In the genomic region with DNA sequence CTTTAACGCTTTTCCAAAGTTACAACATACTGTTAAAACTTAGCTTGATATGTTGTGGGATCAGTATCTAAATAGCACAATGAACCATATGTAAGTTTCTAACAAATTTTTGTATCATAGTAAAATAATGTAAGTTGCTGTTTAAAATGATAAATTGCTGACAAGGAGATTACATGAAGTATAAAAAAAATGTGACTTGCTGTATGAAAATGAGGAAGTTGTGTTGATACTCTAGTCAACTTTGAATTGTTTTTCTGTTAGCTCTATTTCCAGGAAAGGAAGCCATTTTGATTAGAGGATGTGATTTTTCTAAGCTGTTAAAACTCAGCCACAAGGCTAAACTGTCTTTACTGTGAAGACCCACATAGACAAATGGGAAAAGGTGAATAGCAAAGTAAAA, we compare ENCODE assay signal across 32 mouse cellular contexts.
"Had no signal": no experiment of that assay in that cellular context is flagged by ENCODE, and none has a peak within 500 bp of the region (broad histone marks: within the 10 kb centered on the region; RNA-seq: fewer than 3 reads in every experiment).

No protein-coding gene starts in this region.

- H3K36me3 ChIP-seq: limb, embryonic 10.5 days; limb, embryonic 12.5 days; limb, embryonic 13.5 days; limb, embryonic 15.5 days; liver, embryonic 12.5 days; liver, embryonic 13.5 days; liver, embryonic 15.5 days; lung, embryonic 15.5 days; midbrain, embryonic 10.5 days; midbrain, embryonic 12.5 days; midbrain, embryonic 13.5 days; midbrain, embryonic 15.5 days; neural tube, embryonic 12.5 days had no signal

- ATAC-seq: liver, embryonic 12.5 days; liver, postnatal 0 days; lung, postnatal 0 days; midbrain, embryonic 13.5 days; midbrain, embryonic 15.5 days; midbrain, embryonic 16.5 days had no signal

- H3K9me3 ChIP-seq: limb, embryonic 10.5 days; limb, embryonic 12.5 days; limb, embryonic 13.5 days; limb, embryonic 15.5 days; liver, embryonic 12.5 days; liver, embryonic 13.5 days; liver, embryonic 15.5 days; lung, embryonic 15.5 days; megakaryocyte, embryonic 14.5 days; midbrain, embryonic 10.5 days; midbrain, embryonic 12.5 days; midbrain, embryonic 13.5 days; midbrain, embryonic 15.5 days; neural tube, embryonic 12.5 days had no signal

- H3K4me3 ChIP-seq: limb, embryonic 10.5 days; limb, embryonic 12.5 days; limb, embryonic 13.5 days; limb, embryonic 15.5 days; liver, embryonic 12.5 days; liver, embryonic 13.5 days; liver, embryonic 15.5 days; lung, embryonic 15.5 days; megakaryocyte, embryonic 14.5 days; midbrain, embryonic 10.5 days; midbrain, embryonic 12.5 days; midbrain, embryonic 13.5 days; midbrain, embryonic 15.5 days; myocyte; neural tube, embryonic 12.5 days had no signal

- H3K27ac ChIP-seq: limb, embryonic 10.5 days; limb, embryonic 12.5 days; limb, embryonic 13.5 days; limb, embryonic 15.5 days; liver, embryonic 12.5 days; liver, embryonic 13.5 days; liver, embryonic 14.5 days; liver, embryonic 15.5 days; lung, embryonic 15.5 days; macrophage; midbrain, embryonic 10.5 days; midbrain, embryonic 12.5 days; midbrain, embryonic 13.5 days; midbrain, embryonic 15.5 days; neural tube, embryonic 12.5 days had no signal

- H3K4me2 ChIP-seq: limb, embryonic 12.5 days; limb, embryonic 13.5 days; limb, embryonic 15.5 days; liver, embryonic 11.5 days; liver, embryonic 12.5 days; liver, embryonic 13.5 days; liver, embryonic 15.5 days; lung, embryonic 14.5 days; lung, embryonic 15.5 days; midbrain, embryonic 11.5 days; midbrain, embryonic 12.5 days; midbrain, embryonic 13.5 days; midbrain, embryonic 15.5 days; neural tube, embryonic 12.5 days had no signal

- H3K4me1 ChIP-seq: limb, embryonic 10.5 days; limb, embryonic 12.5 days; limb, embryonic 13.5 days; limb, embryonic 15.5 days; liver, embryonic 12.5 days; liver, embryonic 13.5 days; liver, embryonic 15.5 days; lung, embryonic 15.5 days; megakaryocyte, embryonic 14.5 days; midbrain, embryonic 10.5 days; midbrain, embryonic 12.5 days; midbrain, embryonic 13.5 days; midbrain, embryonic 15.5 days; neural tube, embryonic 12.5 days had no signal

- DNase-seq: left cerebral cortex, postnatal 4 days; liver; liver, embryonic 13.5 days; liver, postnatal 0 days; lung, adult 18-20 months; lung, adult 2 months; lung, embryonic 14.5 days; lung, postnatal 10 days; lung, postnatal 14 days; lung, postnatal 36 days; lung, postnatal 4 days; midbrain, embryonic 14.5 days had no signal

- H3K9ac ChIP-seq: limb, embryonic 12.5 days; limb, embryonic 13.5 days; limb, embryonic 15.5 days; liver, embryonic 12.5 days; liver, embryonic 13.5 days; liver, embryonic 14.5 days; liver, embryonic 15.5 days; liver, postnatal 0 days; lung, embryonic 14.5 days; lung, embryonic 15.5 days; midbrain, embryonic 12.5 days; midbrain, embryonic 13.5 days; midbrain, embryonic 15.5 days; neural tube, embryonic 12.5 days had no signal

- H3K27me3 ChIP-seq: limb, embryonic 12.5 days; limb, embryonic 13.5 days; limb, embryonic 15.5 days; liver, embryonic 12.5 days; liver, embryonic 13.5 days; liver, embryonic 15.5 days; lung, embryonic 15.5 days; megakaryocyte, embryonic 14.5 days; midbrain, embryonic 12.5 days; midbrain, embryonic 13.5 days; midbrain, embryonic 15.5 days; neural tube, embryonic 12.5 days had no signal
